Mouse (Mus musculus): Measurements from ENCODE around the gene Plagl2. TPM values are rescaled to one million over a fixed set of nuclear protein-coding genes. Genes with fewer than 3 reads are reported as not detected.
A peak's percentile ranks its signal among the peaks of the same experiment; 100 is the strongest.
"Not testable (repeated sequence)": the region's sequence is repeated elsewhere in the genome, so short reads cannot be mapped to it uniquely, and the experiment has no call there.

Gene Plagl2
- total RNA-seq (2017): 7.0 and 8.0 TPM in 2 replicates

DNA sequence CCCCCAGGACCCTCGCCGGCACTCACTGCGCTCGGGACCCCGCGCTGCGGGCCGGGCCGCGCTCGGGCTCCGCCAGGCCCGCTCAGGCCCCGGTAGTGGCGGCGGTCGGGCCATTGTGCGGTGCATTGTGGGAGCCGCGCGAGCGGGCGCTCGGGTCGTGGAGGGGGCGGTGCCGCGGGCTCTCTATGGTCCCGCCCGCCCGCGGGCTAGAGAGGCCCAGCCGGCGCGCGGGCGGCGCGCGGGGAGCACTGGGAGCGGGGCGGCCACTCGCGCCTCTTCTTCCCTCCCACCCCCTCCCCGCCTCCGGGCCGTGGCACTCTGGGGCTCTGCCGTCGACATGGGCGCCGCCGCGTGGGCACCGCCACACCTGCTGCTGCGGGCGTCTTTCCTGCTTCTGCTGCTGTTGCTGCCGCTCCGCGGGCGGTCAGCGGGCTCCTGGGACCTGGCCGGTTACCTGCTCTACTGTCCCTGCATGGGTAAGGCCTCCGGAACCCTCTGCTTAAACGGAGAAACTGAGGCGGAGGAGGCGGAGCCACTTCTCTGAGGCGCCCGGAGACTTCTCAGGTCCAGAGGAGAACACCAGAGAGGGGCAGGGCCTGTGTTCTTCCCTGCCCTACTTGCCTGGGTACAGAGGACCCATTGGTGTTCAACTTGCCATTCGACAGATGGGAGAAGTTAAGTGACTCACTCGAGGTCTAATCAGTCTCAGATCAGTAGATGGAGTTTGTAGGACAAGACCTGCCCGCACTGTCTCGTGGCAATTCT lies at the start of gene Plagl2, which contains the start of gene Pofut1:
Plagl2 (minus strand) TSS at position 177 of the 765 bp plus-strand sequence.
Pofut1 (plus strand) TSS at position 284 of the 765 bp plus-strand sequence.
- peak; percentile 78 for ATAC-seq (ENCODE audit: extremely low read depth, insufficient number of reproducible peaks, low FRiP score, poor library complexity, severe bottlenecking)

DNA sequence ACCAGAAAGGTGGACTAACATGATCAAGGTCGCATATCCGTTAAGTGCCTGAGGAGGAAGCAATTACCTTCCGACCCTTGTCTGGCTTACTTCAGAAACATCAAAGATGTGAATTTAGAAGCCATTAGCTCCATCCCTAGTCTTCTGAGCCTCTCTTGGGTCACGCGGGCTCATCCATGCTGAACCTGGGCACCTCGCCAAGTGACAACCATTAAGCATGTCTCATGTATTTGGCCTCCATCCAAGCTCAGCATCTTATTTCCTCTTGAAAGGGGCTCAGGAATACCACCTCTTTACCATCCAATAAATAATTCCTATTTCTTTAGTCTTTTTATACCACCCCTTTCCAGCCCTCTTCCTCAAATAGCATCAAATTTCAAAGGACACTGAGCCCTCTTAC lies 46.6 kb upstream of the Plagl2 start:
- no peak for ATAC-seq (ENCODE audit: extremely low read depth, insufficient number of reproducible peaks, low FRiP score, poor library complexity, severe bottlenecking)

DNA sequence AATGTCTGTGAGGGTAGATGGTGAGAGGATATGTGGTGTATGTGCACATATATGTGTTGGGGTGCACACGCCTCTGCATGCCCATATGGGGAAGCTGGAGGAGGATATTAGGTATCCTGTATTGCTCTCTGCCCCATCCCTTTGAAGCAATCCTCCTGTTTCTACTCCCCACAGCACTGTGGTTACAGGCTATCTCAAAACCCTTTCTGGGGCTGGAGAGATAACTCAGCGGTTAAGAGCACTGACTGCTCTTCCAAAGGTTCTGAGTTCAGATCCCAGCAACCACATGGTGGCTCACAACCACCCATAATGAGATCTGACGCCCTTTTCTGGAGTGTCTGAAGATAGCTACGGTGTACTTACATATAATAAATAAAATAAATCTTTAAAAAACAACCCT lies 45.3 kb upstream of the Plagl2 start:
- no peak for ATAC-seq (ENCODE audit: extremely low read depth, insufficient number of reproducible peaks, low FRiP score, poor library complexity, severe bottlenecking)

DNA sequence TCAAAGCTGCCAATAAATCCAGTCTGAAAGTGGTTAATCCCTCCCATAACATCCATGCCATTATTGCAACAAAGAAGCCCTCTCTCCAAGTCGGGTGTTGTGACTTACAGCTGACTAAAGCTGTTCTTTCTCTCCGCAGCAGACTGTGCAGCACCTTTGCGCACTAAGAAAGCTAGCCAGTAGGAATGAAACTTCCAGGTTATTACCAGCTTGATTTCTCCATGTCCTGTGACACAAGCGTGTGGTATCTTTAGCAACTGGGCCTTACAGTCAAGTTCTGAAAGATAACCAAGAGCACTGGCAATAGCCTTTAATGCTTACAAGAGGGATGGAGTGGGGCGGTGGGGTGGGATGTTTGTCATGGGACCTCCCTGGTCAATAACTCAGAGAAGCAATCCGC lies 42.7 kb upstream of the Plagl2 start:
- no peak for ATAC-seq (ENCODE audit: extremely low read depth, insufficient number of reproducible peaks, low FRiP score, poor library complexity, severe bottlenecking)

DNA sequence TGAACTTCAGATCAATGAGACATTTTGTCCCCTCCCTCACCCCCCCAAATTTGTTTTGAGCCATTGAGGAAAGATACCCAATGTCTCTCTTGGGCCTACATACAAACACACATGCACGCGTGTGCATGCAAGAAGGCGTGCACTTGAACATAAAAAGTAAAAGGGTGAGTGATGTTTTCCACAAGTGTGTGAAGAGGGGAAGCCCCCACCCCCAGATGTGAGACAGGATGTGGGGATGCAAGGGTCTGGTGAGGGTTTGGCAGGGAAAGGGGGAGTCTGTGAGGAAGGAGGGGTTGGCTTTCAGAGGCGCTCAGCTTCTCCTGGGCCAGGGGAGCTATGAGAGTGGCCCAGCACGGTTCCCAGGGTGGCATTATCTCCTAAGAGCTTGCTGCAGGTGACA lies 37.1 kb upstream of the Plagl2 start:
- no peak for ATAC-seq (ENCODE audit: extremely low read depth, insufficient number of reproducible peaks, low FRiP score, poor library complexity, severe bottlenecking)

DNA sequence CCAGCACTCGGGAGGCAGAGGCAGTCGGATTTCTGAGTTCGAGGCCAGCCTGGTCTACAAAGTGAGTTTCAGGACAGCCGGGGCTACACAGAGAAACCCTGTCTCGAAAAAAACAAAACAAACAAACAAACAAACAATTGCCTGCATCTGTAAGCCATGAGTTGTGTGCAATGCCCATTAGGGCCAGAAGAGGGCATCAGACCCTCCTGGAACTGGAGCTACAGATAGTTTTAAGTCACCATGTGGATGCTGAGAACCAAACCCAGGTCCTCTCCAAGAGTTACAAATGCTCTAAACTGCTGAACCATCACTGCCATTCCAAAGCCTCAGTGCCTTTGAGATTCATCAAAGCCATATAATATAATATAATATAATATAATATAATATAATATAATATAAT lies 35.6 kb upstream of the Plagl2 start:
- not testable (repeated sequence) for ATAC-seq (ENCODE audit: extremely low read depth, insufficient number of reproducible peaks, low FRiP score, poor library complexity, severe bottlenecking)

DNA sequence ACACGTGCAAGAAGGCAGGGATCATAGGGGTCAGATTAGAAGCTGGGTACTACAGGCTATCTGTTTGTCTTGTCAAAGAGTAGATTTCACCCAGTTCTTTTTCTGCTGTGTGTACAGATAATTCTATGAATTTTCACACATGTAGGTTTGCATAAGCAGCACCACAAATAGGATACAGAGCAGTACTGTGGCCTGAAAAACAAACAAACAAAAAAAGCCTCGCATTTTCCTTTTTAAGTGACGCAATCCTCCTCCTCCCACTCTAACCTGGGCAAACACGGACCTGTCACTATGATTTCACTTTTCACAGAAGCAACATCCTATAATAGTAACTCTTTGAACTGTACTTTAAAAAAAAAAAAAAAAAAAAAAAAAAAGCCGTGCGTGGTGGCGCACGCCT lies 35.2 kb upstream of the Plagl2 start:
- ATAC-seq (ENCODE audit: extremely low read depth, insufficient number of reproducible peaks, low FRiP score, poor library complexity, severe bottlenecking): no peak

DNA sequence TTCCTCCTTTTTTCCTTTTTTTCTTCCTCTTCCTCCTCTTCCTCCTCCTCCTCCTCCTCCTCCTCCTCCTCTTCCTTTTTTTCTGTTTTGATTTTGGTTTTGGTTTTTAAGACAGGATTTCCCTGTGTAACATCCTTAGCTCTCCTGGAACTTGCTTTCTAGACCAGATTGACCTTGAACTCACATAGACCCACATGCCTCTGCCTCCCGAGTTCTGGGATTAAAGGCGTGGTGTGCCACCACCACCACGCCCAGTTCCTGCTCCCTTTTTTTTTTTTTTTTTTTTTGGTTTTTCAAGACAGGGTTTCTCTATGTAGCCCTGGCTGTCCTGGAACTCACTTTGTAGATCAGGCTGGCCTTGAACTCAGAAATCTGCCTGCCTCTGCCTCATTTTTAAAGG lies 34.4 kb upstream of the Plagl2 start:
- ATAC-seq (ENCODE audit: extremely low read depth, insufficient number of reproducible peaks, low FRiP score, poor library complexity, severe bottlenecking): not testable (repeated sequence)

DNA sequence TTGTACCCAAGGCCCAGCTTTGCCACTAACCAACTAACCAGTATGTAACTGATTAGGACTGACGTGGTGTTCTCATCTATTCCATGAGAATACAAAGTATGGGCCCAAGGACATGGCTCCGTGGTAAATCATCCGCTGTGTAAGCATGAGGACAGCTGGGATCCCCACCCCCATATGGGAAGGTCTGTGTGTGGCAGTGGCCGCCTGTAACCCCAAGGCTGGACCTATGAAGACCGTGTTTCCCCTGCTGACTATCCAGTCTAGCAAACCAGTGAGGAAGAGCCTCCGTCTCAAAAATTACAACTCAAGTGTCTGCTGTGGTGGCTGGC lies 33.7 kb upstream of the Plagl2 start:
- no peak for ATAC-seq (ENCODE audit: extremely low read depth, insufficient number of reproducible peaks, low FRiP score, poor library complexity, severe bottlenecking)

DNA sequence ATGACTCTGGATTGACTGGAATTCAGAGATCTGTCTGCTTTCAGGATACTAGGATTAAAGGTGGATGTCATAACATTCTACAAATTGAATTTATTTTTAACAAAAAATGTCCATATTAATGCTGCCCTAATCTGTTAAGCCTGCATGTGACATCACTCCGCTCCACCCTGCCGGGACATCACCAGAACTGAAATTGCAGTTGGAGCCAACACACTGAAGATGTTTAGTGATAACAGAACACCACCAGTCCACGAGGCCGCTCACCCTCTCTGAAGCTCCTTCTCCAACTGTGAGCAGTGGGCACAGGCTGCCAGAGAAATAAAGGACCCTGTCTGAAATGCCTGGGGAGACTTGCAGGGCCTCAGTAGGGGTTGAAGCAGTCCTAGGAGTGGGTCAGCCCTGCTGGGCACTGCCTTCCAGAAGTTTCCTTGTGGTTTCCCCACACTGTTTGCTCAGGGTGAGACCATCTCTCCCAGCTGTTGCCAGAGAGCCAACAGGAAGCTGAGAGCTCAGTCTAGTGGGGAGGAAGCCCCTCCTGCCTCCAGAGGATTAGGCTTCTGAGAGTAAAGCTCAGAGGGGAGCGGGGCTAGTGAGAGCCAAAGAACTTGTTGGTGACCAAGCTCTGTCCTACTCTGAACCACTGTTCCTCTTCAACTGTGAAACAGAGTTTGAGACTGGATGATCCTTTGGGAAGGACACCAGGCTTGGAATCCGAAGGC lies 33.1 kb upstream of the Plagl2 start:
- not testable (repeated sequence) for ATAC-seq (ENCODE audit: extremely low read depth, insufficient number of reproducible peaks, low FRiP score, poor library complexity, severe bottlenecking)

DNA sequence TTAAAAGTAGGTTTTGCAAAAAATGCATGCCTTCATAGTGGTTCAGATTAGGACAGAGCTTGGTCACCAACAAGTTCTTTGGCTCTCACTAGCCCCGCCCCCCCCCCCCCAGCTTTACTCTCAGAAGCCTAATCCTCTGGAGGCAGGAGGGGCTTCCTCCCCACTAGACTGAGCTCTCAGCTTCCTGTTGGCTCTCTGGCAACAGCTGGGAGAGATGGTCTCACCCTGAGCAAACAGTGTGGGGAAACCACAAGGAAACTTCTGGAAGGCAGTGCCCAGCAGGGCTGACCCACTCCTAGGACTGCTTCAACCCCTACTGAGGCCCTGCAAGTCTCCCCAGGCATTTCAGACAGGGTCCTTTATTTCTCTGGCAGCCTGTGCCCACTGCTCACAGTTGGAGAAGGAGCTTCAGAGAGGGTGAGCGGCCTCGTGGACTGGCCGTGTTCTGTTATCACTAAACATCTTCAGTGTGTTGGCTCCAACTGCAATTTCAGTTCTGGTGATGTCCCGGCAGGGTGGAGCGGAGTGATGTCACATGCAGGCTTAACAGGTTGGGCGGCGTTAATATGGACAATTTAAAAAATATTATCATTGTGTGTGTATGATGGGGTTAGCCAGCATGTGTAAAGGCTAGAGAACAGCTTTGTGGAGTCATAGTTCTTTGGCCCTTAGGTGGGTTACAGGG lies 29.1 kb upstream of the Plagl2 start:
- not testable (repeated sequence) for ATAC-seq (ENCODE audit: extremely low read depth, insufficient number of reproducible peaks, low FRiP score, poor library complexity, severe bottlenecking)

DNA sequence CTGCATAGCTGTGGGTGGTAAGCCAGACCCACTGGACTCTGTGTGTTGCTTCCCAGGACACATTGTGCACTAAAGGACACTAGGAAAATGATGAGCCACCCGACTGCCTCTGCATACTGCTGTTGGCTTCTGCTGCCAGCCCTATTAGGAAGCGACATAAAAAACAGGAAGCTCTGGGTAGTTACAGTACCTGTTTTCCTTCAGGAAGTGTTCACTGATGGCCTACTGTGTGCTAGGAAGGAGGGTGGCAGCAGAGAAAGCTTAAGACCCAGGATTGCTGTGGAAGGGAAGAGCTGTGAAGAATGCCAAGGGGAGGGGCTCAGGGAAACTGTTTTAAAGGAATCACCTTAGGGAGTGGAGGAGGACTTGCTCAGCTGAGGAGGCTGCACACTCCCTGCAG lies 26.1 kb upstream of the Plagl2 start:
- no peak for ATAC-seq (ENCODE audit: extremely low read depth, insufficient number of reproducible peaks, low FRiP score, poor library complexity, severe bottlenecking)

DNA sequence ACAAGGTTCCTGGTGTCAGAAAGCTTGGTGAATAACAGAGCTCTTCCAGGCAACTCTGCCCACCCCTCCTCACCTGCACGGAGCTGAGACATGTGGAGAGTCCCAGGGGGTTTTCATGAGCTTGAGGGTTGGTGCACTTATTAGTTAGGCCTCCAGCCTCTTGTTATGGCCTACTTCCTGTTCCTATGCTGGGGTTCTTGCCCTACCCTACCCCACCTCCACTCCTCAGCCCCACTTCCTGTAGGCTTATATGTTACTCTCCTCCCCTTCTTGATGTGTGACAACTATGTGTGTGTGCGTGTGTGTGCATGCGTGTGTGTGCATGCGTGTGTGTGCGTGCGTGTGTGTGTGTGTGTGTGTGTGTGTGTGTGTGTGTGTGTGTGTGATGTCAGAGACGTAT lies 21.8 kb upstream of the Plagl2 start:
- ATAC-seq (ENCODE audit: extremely low read depth, insufficient number of reproducible peaks, low FRiP score, poor library complexity, severe bottlenecking): peak; percentile 84

DNA sequence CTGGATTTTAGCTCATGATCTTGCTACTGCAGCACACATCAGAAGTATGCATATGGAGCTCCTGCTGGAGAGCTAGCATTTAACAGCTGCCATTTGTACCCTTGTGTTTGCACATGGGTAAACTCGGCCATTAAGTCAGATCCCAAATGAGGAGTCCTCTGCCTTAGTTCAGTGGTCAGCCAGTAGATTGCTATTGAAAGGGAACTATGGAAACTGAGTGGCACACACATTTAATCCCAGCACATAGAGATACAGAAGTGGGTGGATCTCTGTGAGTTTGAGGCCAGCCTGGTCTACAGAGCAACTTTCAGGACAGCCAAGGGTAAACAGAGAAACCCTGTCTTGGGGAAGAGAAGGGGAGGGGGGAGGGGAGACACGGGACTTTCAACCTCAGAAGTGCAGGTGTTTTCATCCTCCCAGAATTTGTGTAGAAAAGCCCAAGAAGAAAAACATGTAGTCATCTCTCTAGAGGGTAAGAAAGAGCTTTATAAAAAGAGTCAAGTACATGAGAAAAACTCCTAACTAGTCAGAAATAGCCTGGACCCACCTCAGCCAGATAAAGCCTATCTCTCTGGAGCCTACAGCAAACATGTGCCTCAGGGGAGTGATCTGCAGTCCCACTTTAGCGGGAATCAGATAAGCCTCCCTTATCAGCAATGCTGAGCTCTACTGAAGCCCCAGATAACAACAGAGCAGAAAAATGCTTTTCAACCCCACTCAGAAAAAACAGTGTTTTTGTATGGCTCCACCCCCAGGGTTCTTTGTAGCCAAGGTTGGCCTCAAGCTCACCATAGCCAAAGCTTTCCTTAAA lies 18.8 kb upstream of the Plagl2 start:
- ATAC-seq (ENCODE audit: extremely low read depth, insufficient number of reproducible peaks, low FRiP score, poor library complexity, severe bottlenecking): no peak

DNA sequence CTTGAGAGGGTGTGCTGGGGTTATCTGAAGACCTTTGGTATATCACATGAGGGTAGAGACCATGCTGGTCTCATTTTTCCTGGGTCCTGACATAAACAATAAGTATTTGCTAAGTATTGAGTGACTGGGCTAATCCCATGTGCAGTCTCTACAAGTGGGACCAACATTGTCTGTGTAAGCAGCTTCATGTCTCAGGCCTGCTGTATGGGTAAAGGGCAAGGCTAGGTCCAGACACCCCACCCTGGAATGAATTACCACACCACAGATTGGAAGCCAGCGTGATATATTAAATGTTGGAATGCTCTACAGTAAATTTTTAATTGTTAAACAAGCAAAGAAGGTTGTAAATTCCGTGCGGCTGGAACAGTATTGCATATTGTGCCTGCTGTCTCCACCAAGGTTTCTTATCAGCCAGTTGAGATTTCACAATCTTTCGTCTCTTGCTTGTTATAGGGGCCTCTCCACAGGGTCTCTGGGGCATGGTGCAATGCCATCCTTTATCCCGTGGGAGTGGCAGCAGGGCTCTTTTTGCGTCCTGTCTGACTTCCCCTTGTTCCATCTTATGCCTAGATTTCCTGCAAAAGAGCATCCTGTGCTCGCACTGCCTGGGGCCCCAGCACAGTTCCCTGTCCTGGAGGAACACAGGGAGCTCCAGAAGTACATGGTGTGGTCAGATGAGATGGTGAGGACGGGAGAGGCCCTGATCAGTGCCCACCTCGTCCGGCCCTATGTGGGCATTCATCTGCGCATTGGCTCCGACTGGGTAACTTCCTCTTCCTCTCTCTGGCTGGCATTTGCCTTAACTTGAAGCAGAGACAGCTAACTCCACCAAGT lies 18.0 kb upstream of the Plagl2 start:
- ATAC-seq (ENCODE audit: extremely low read depth, insufficient number of reproducible peaks, low FRiP score, poor library complexity, severe bottlenecking): peak; percentile 49; the same call in 1 of the 2 replicates

DNA sequence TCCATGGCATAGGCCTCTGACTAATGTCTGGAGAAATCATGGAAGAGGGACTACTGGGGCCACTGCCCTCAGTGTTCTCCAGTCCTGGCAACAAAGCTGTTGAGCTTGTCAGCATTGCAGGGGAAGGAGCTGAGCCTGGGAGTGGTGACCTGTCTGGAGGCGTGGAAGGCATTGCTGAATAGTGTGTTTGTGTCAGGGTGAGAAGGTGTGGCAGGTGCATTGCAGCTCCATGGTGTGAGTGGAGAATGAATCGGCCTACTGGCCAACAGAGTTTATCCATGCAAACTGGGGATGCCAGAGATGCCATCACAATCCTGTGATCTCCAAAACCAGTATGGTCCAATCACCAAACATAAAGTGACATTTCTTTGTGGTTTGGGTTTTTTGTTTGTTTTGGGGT lies 15.4 kb upstream of the Plagl2 start:
- ATAC-seq (ENCODE audit: extremely low read depth, insufficient number of reproducible peaks, low FRiP score, poor library complexity, severe bottlenecking): no peak

DNA sequence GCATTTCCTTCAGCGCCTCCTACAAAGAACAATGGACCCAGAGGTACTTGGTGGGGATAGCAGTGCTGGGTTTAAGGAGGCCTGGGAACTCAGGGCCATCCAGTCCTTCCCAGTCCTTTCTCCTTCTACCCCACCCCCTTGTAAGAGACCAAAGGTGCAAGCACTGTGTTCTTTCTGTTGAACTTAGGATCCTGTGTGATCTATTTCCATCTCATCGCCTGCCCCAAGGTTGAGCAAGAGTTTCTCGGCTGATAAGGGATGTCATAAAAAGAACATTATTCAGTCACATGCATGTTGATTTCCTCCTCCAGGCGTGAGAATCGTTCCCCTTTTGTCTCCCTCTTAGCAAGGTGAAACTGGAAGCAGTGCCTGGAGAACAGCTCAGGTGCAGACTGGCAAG lies 8.5 kb upstream of the Plagl2 start:
- ATAC-seq (ENCODE audit: extremely low read depth, insufficient number of reproducible peaks, low FRiP score, poor library complexity, severe bottlenecking): no peak

DNA sequence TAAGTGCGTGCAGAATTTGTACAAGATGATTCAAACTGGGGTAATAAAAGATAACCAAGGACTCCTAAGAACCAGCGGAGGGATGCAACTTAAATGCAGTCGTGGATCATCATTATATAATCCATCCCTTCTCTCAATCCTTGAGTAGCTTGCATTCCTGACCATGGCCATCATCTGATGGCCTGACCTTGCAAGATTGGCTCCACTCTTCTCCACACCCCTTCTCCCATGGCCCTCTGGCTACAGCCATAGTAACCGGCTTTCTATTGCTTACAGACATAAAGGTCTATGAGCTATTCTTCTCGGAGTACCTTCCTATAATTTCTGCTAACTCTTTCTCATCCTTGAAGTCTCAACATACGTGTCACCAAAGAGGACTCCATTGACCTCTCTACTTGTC lies 930 bp upstream of the Plagl2 start:
- ATAC-seq (ENCODE audit: extremely low read depth, insufficient number of reproducible peaks, low FRiP score, poor library complexity, severe bottlenecking): no peak
